Mouse (Mus musculus): ENCODE data around the gene Cd244a. TPM values are rescaled to one million over a fixed set of nuclear protein-coding genes. Genes with fewer than 3 reads are reported as not detected.

Gene Cd244a
- polyA plus RNA-seq, 1 experiment = 0.04 TPM

GRCm38 (mm10) chr1:171610026-171610425 is 51.0 kb downstream of the Cd244a start:
- no peak overlapping the region for H3K4me3 ChIP-seq
- no peaks in the 10 kb centered on the region for H3K36me3 ChIP-seq (ENCODE audit: control insufficient read depth, insufficient read depth)
- no peak overlapping the region for H3ac ChIP-seq (ENCODE audit: control insufficient read depth, insufficient read length)
- no peaks in the 10 kb centered on the region for H3K27me3 ChIP-seq (ENCODE audit: control insufficient read depth, insufficient read depth, insufficient read length)
- H3K79me2 ChIP-seq (ENCODE audit: control insufficient read depth, insufficient read depth) = no peaks in the 10 kb centered on the region
- H3K4me2 ChIP-seq (ENCODE audit: low read depth) = no peak overlapping the region
- TF ChIP-seq MAX (IDR thresholded peaks at IDR 0.05; ENCODE audit: low read depth) (no peak), MYOD1 (IDR thresholded peaks at IDR 0.05; ENCODE audit: control insufficient read depth in 1 of 3, insufficient read length in 2 of 3, low read depth in 2 of 3) (no peak), MYOG (IDR thresholded peaks at IDR 0.05; ENCODE audit: control insufficient read depth in 1 of 3, insufficient read depth in 1 of 3, insufficient read length in 2 of 3, low read depth in 2 of 3) (no peak), SRF (IDR thresholded peaks at IDR 0.05; ENCODE audit: control insufficient read depth, insufficient read length, low read depth) (no peak), USF1 (IDR thresholded peaks at IDR 0.05; ENCODE audit: low read depth) (no peak), CEBPB (IDR thresholded peaks at IDR 0.05; ENCODE audit: insufficient read depth, poor library complexity, severe bottlenecking) (no peak), TCF3 (IDR thresholded peaks at IDR 0.05; ENCODE audit: insufficient read length, low read depth) (no peak), TCF12 (IDR thresholded peaks at IDR 0.05; ENCODE audit: insufficient read depth, poor library complexity, severe bottlenecking) (no peak), POLR2AphosphoS2 (IDR thresholded peaks at IDR 0.05; ENCODE audit: insufficient read length, low read depth) (no peak), E2F4 (IDR thresholded peaks at IDR 0.05; ENCODE audit: insufficient read depth) (no peak), POLR2A (IDR thresholded peaks at IDR 0.05; ENCODE audit: insufficient read length, low read depth) (no peak), REST (IDR thresholded peaks at IDR 0.05; ENCODE audit: insufficient read depth, insufficient read length) (no peak)

GRCm38 (mm10) chr1:171610781-171611180 is 51.8 kb downstream of the Cd244a start:
- no peaks in the 10 kb centered on the region for H3K79me2 ChIP-seq (ENCODE audit: control insufficient read depth, insufficient read depth)
- H3K36me3 ChIP-seq (ENCODE audit: control insufficient read depth, insufficient read depth) = no peaks in the 10 kb centered on the region
- no peaks in the 10 kb centered on the region for H3K27me3 ChIP-seq (ENCODE audit: control insufficient read depth, insufficient read depth, insufficient read length)
- no peak overlapping the region for H3K4me2 ChIP-seq (ENCODE audit: low read depth)
- no peak overlapping the region for H3K4me3 ChIP-seq
- no peak overlapping the region for H3ac ChIP-seq (ENCODE audit: control insufficient read depth, insufficient read length)
- TF ChIP-seq POLR2A (IDR thresholded peaks at IDR 0.05; ENCODE audit: insufficient read length, low read depth) (no peak), E2F4 (IDR thresholded peaks at IDR 0.05; ENCODE audit: insufficient read depth) (no peak), CEBPB (IDR thresholded peaks at IDR 0.05; ENCODE audit: insufficient read depth, poor library complexity, severe bottlenecking) (no peak), REST (IDR thresholded peaks at IDR 0.05; ENCODE audit: insufficient read depth, insufficient read length) (no peak), MAX (IDR thresholded peaks at IDR 0.05; ENCODE audit: low read depth) (no peak), MYOG (IDR thresholded peaks at IDR 0.05; ENCODE audit: control insufficient read depth in 1 of 3, insufficient read depth in 1 of 3, insufficient read length in 2 of 3, low read depth in 2 of 3) (no peak), TCF12 (IDR thresholded peaks at IDR 0.05; ENCODE audit: insufficient read depth, poor library complexity, severe bottlenecking) (no peak), TCF3 (IDR thresholded peaks at IDR 0.05; ENCODE audit: insufficient read length, low read depth) (no peak), USF1 (IDR thresholded peaks at IDR 0.05; ENCODE audit: low read depth) (no peak), MYOD1 (IDR thresholded peaks at IDR 0.05; ENCODE audit: control insufficient read depth in 1 of 3, insufficient read length in 2 of 3, low read depth in 2 of 3) (no peak), SRF (IDR thresholded peaks at IDR 0.05; ENCODE audit: control insufficient read depth, insufficient read length, low read depth) (no peak), POLR2AphosphoS2 (IDR thresholded peaks at IDR 0.05; ENCODE audit: insufficient read length, low read depth) (no peak)

GRCm38 (mm10) chr1:171613962-171614361 is 55.0 kb downstream of the Cd244a start:
- TF ChIP-seq USF1 (IDR thresholded peaks at IDR 0.05; ENCODE audit: low read depth) = no peak
- no peak for TF ChIP-seq E2F4 (IDR thresholded peaks at IDR 0.05; ENCODE audit: insufficient read depth)
- no peak for TF ChIP-seq REST (IDR thresholded peaks at IDR 0.05; ENCODE audit: insufficient read depth, insufficient read length)
- no peak for TF ChIP-seq MAX (IDR thresholded peaks at IDR 0.05; ENCODE audit: low read depth)
- TF ChIP-seq POLR2A (IDR thresholded peaks at IDR 0.05; ENCODE audit: insufficient read length, low read depth) = no peak
- no peak for TF ChIP-seq CEBPB (IDR thresholded peaks at IDR 0.05; ENCODE audit: insufficient read depth, poor library complexity, severe bottlenecking)
- no peak for TF ChIP-seq MYOG (IDR thresholded peaks at IDR 0.05; ENCODE audit: control insufficient read depth in 1 of 3, insufficient read depth in 1 of 3, insufficient read length in 2 of 3, low read depth in 2 of 3)
- no peak for TF ChIP-seq POLR2AphosphoS2 (IDR thresholded peaks at IDR 0.05; ENCODE audit: insufficient read length, low read depth)
- no peak for TF ChIP-seq TCF3 (IDR thresholded peaks at IDR 0.05; ENCODE audit: insufficient read length, low read depth)
- TF ChIP-seq SRF (IDR thresholded peaks at IDR 0.05; ENCODE audit: control insufficient read depth, insufficient read length, low read depth) = no peak
- no peak overlapping the region for H3ac ChIP-seq (ENCODE audit: control insufficient read depth, insufficient read length)
- no peaks in the 10 kb centered on the region for H3K27me3 ChIP-seq (ENCODE audit: control insufficient read depth, insufficient read depth, insufficient read length)
- no peak overlapping the region for H3K4me3 ChIP-seq
- no peak overlapping the region for H3K4me2 ChIP-seq (ENCODE audit: low read depth)
- H3K79me2 ChIP-seq (ENCODE audit: control insufficient read depth, insufficient read depth) = no peaks in the 10 kb centered on the region
- no peaks in the 10 kb centered on the region for H3K36me3 ChIP-seq (ENCODE audit: control insufficient read depth, insufficient read depth)

- Histone ChIP-seq H3K79me2 (ENCODE audit: control insufficient read depth, insufficient read depth) (no peaks in the 10 kb centered on the region), H3K27me3 (ENCODE audit: control insufficient read depth, insufficient read depth, insufficient read length) (no peaks in the 10 kb centered on the region), H3K4me3 (no peak overlapping the region), H3ac (ENCODE audit: control insufficient read depth, insufficient read length) (no peak overlapping the region), H3K4me2 (ENCODE audit: low read depth) (no peak overlapping the region), H3K36me3 (ENCODE audit: control insufficient read depth, insufficient read depth) (no peaks in the 10 kb centered on the region)
- TF ChIP-seq SRF (IDR thresholded peaks at IDR 0.05; ENCODE audit: control insufficient read depth, insufficient read length, low read depth) = no peak
- no peak for TF ChIP-seq CEBPB (IDR thresholded peaks at IDR 0.05; ENCODE audit: insufficient read depth, poor library complexity, severe bottlenecking)
- TF ChIP-seq POLR2A (IDR thresholded peaks at IDR 0.05; ENCODE audit: insufficient read length, low read depth) = no peak
- no peak for TF ChIP-seq TCF3 (IDR thresholded peaks at IDR 0.05; ENCODE audit: insufficient read length, low read depth)
- no peak for TF ChIP-seq E2F4 (IDR thresholded peaks at IDR 0.05; ENCODE audit: insufficient read depth)
- no peak for TF ChIP-seq POLR2AphosphoS2 (IDR thresholded peaks at IDR 0.05; ENCODE audit: insufficient read length, low read depth)
- TF ChIP-seq TCF12 (IDR thresholded peaks at IDR 0.05; ENCODE audit: insufficient read depth, poor library complexity, severe bottlenecking) = no peak
These were observed 58.0 kb downstream of the Cd244a start for GRCm38 (mm10) chr1:171616881-171617515.
